Mouse (Mus musculus) gonadal fat pad, adult 2 months (tissue): ENCODE data around the gene Sh3pxd2b. TPM values are rescaled to one million over a fixed set of nuclear protein-coding genes. Genes with fewer than 3 reads are reported as not detected.
A peak's percentile ranks its signal among the peaks of the same experiment; 100 is the strongest.
"Not testable (repeated sequence)": the region's sequence is repeated elsewhere in the genome, so short reads cannot be mapped to it uniquely, and the experiment has no call there.

Source experiments
- DNase-seq: peaks from one replicate; pipeline ENCODE4 v3.0.0-alpha.2; 2012; ENCODE audit warnings: low read depth
- polyA plus RNA-seq: library from polyadenylated mRNA; depleted of rRNA; stranded (reverse); fragments of >200 nt; gene quantifications from 2 replicates; pipeline ENCODE4 v1.2.3, GENCODE M21; 2012; rRNA removed

Gene Sh3pxd2b
- polyA plus RNA-seq = 9.6 and 11.7 TPM in 2 replicates

- DNase-seq = no peak
These were observed at the start of gene Sh3pxd2b for GRCm38 (mm10) chr11:32347607-32348432. Gene Sh3pxd2b, plus strand, starts transcription at chr11:32347820.

GRCm38 (mm10) chr11:32297866-32298531, 49.6 kb upstream of the Sh3pxd2b start:
- DNase-seq = no peak

GRCm38 (mm10) chr11:32298532-32298918, 49.1 kb upstream of the Sh3pxd2b start:
- no peak for DNase-seq

- DNase-seq = not testable (repeated sequence)
These were observed 47.8 kb upstream of the Sh3pxd2b start, which contains the start of gene Hbq1a for GRCm38 (mm10) chr11:32299865-32300264. Gene Hbq1a, plus strand, starts transcription at chr11:32300069.

GRCm38 (mm10) chr11:32300279-32301267, 47.0 kb upstream of the Sh3pxd2b start:
- no peak for DNase-seq

- DNase-seq = no peak
These were observed 46.1 kb upstream of the Sh3pxd2b start for GRCm38 (mm10) chr11:32301506-32301905.

- no peak for DNase-seq
These were observed 44.7 kb upstream of the Sh3pxd2b start for GRCm38 (mm10) chr11:32302824-32303419.

- DNase-seq = no peak
These were observed 44.2 kb upstream of the Sh3pxd2b start for GRCm38 (mm10) chr11:32303455-32303854.

- DNase-seq = no peak
These were observed 40.6 kb upstream of the Sh3pxd2b start for GRCm38 (mm10) chr11:32307006-32307405.

GRCm38 (mm10) chr11:32309446-32309845, 38.2 kb upstream of the Sh3pxd2b start:
- no peak for DNase-seq

- DNase-seq = no peak
These were observed 37.7 kb upstream of the Sh3pxd2b start for GRCm38 (mm10) chr11:32309928-32310327.

- no peak for DNase-seq
These were observed 31.6 kb upstream of the Sh3pxd2b start for GRCm38 (mm10) chr11:32316009-32316408.

GRCm38 (mm10) chr11:32320507-32321195, 27.0 kb upstream of the Sh3pxd2b start:
- no peak for DNase-seq

GRCm38 (mm10) chr11:32321196-32321565, 26.4 kb upstream of the Sh3pxd2b start:
- DNase-seq = no peak

GRCm38 (mm10) chr11:32324609-32325008, 23.0 kb upstream of the Sh3pxd2b start:
- DNase-seq = no peak

- no peak for DNase-seq
These were observed 16.5 kb upstream of the Sh3pxd2b start for GRCm38 (mm10) chr11:32331075-32331474.

GRCm38 (mm10) chr11:32331861-32332260, 15.8 kb upstream of the Sh3pxd2b start:
- no peak for DNase-seq

- DNase-seq = no peak
These were observed 14.4 kb upstream of the Sh3pxd2b start for GRCm38 (mm10) chr11:32333235-32333634.

- DNase-seq = peak; percentile 80
These were observed 11.1 kb upstream of the Sh3pxd2b start for GRCm38 (mm10) chr11:32336435-32336907.

- DNase-seq = no peak
These were observed 8.5 kb upstream of the Sh3pxd2b start for GRCm38 (mm10) chr11:32339131-32339531.
